Mouse (Mus musculus): ENCODE results near the gene Capn10.

The Capn10 gene

DNA sequence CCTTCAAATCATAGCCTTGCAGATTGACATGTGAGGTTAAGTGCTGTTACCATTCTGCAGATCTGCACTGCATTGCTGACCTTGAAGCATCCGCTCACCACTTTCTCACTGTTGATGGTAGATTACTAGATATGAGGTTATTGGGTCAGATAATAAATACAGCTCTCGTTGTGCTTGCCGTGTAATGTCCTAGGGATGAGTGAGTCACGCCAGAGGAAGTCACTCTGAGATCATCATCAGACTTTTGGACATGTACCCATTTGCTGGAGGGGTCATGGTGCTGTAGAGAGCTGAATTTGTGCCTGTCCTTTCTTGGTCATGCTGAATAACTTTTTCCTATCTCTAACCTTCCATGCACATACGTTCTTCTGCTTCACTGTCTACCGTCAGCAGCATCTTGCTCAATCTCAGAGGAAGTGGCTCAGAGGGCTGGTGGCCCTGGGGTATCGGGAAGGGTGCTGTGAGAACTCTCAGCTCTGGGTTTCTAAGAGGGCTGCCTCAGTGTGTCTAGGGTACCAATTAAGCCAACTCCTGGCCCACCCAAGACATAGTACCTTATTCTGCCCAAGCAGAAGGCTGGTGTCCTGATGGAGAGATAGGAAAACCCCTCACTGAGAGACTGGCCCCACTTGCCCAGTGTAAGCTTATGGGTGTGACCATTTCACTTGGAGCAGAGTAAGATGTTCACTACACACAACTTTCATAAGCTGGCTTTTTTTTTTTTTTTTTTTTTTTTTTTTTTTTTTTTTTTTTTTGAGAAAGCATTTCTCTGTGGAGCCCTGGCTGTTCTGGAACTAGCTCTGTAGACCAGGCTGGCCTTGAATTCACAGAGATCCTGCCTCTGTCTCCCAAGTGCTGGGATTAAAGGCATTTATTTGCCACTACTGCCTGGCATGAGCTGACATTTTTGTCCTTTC lies 38.0 kb downstream of the Capn10 start:
- peak; percentile 4 for DNase-seq (ENCODE audit: extremely low read depth, low read depth, low spot score)

DNA sequence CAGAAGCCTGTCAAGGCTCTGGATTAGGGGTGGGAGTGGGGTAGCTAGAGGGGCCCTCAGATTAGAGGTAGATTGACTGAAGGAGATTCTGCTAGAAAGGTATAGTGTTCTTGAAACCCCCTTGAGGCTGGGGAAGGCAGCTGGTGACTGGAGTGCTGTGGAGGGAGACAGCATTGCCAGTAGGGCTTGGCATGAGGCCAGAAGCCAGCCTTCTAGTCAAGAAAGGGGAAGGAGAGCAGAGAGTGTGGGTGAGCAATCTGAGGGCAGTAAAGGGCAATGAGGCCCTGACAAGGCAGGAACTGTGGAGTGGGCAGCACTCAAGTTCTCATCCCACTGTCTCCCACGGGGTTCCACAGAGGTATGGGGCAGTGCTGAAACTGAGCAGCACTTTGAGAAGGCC lies 38.7 kb downstream of the Capn10 start:
- DNase-seq (ENCODE audit: extremely low read depth, low read depth, low spot score): no peak

GRCm38 (mm10) chr1:92976141-92976566 lies 42.0 kb downstream of the Capn10 start:
- DNase-seq (ENCODE audit: extremely low read depth, low read depth, low spot score): peak; percentile 7

DNA sequence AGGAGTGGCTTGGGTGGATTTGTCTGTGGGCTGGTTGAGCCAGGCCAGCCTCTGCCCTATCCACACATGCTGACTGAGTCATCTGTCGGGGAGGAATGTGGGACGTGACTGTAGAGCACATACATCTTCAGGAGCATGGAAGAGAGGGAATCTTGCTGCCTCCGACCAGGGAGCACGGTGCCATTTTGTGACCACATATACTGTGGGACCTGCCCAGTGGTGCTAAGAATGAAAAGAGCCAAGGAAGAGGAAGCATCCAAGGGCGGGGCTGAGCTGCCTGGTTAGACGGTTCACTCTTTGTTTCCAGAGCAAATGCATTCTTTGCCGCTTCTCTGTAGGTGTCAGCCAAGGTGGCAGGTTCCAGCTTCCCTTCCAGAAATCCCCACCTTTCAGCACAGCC lies 44.5 kb downstream of the Capn10 start:
- DNase-seq (ENCODE audit: extremely low read depth, low read depth, low spot score): no peak

- DNase-seq (ENCODE audit: extremely low read depth, low read depth, low spot score): no peak
Observed at GRCm38 (mm10) chr1:92979073-92979602, 45.0 kb downstream of the Capn10 start.

DNA sequence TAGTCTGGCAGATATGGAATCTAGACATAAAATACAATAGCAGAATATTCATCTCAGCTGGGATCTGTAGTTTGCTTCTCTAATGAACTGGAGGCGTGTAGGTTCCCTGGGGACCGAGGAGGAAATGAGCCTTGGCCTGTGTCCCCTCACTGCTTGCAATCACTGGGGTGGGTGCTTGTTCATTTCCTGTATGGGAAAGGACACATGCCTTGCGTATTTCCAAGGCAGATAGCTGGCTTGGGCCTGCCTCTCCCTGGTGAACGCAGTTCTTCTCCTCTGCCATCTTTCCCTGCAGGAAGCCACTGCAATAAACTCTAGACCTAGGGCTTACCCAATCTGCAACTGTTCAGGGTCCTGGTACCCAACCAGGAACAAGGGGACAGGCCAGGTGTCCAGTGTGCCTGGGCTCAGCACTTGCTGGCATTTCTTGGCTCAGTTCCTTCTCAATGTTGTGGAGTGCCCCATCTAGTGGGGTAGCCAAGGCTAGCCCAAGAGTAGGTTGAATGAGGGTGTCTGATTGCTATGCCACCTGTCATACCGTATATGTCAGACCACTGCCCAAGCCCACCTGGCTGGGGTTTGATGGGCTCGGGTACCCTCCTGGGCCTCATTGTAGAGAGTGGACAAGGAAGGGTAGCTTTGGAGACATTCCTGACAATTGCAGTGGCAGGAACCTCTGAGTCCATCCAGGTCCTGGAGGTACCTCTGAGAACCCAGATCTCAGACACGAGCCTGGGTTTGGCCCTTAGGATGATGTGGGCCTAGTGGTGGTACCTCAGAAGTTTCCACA lies 47.1 kb downstream of the Capn10 start:
- no peak for DNase-seq (ENCODE audit: extremely low read depth, low read depth, low spot score)

DNA sequence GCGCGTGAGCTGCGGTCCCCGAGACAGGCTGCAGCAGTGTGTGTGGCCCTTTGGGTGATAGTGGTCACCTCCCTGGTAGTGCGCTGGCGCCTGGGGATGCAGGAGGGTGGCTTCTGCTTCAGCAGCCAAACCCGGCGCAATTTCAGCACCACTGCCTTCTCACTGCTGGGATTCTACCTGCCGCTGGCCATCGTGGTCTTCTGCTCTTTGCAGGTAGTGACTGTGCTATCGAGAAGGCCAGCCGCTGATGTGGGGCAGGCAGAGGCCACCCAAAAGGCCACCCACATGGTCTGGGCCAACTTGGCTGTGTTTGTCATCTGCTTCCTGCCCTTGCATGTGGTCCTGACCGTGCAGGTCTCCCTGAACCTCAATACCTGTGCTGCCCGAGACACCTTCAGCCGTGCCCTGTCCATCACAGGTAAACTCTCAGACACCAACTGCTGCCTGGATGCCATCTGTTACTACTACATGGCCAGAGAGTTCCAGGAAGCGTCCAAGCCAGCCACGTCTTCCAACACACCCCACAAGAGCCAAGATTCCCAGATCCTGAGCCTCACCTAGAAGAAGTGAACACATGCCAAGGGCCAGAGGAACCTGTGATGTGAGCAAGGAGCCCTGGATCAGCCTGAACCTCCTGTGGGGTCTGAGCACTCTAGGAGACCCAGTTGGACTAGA lies 48.9 kb downstream of the Capn10 start:
- no peak for DNase-seq (ENCODE audit: extremely low read depth, low read depth, low spot score)

- no peak for DNase-seq (ENCODE audit: extremely low read depth, low read depth, low spot score)
Observed at GRCm38 (mm10) chr1:92984999-92985398, 50.8 kb downstream of the Capn10 start.

DNA sequence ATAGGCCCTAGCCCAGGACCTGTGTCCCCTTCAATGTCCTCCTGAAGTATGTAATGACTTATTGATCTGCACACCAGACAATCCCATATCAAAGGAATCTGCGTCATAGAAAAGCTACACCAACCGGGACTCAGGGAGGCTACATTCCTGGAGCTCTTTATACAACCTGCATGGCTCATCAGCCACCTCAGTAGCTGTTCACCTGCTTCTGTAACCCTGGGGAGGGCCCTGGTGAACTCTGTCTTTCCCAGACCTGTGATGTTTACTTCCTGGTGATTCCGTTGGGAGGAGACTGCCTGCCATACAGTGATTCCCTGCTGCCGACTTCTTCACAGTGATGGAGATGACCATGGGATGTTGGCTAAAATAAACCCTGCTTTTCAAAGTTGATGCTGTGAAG lies 54.7 kb downstream of the Capn10 start:
- no peak for DNase-seq (ENCODE audit: extremely low read depth, low read depth, low spot score)

DNA sequence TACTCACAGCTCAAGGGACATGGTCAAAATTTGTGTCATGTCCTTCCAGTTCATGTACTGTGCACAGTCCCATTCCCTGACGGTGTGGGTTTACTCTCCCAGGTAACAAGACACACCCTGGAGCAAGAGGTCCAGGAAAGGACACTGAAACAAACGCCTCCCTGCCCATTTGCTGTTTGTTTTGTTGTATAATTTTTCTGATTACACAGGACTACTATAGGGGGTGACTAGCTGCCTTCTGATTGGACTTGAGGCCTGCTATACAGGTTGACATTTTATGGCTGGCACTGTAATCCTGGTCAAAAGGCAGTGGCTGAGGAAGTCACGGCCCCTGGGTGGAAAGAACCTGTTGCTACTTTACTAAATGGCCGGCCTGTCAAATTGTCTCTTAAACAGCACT lies 55.7 kb downstream of the Capn10 start:
- DNase-seq (ENCODE audit: extremely low read depth, low read depth, low spot score): no peak

DNA sequence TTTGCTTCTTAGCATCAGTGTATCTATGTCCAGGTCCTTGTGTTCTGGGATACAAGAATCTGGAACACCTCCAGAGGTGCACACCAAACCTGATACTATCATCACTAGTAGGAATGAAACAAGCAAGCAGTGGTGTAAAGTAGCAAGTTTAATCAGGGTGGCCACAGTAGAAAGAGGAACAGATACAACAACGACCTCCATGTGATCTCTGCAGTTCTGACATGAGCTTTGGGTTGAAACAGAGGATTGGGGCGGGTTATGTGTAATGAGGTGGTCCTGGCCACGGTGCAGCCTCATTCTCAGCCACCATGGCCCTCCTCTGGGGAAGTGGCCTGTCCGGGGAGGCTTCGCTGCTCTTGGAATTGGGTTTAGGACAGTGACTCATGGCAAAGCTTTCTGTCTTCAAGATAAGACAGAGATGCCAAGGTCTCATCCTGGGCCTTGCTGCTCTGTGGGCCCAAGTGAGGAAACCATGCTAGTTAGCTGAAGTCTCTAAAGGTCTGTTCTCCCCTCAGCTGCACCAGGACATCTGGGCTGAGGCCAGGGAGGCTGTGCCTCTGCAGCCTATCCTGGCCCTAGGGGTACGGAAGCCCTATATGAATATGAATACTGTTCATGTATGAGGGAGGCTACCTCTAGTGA lies 58.2 kb downstream of the Capn10 start:
- DNase-seq (ENCODE audit: extremely low read depth, low read depth, low spot score): no peak

GRCm38 (mm10) chr1:92992880-92993279 lies 58.7 kb downstream of the Capn10 start:
- DNase-seq (ENCODE audit: extremely low read depth, low read depth, low spot score): no peak

Data from fat pad, adult 2 months (tissue).